Mouse (Mus musculus) C3H10T1/2 (cell line): ENCODE results near the gene Gpr6. TPM values are rescaled to one million over a fixed set of nuclear protein-coding genes. Genes with fewer than 3 reads are reported as not detected.

ENCODE experiments used
- polyA plus RNA-seq, 2 experiments: library from polyadenylated mRNA; unstranded; fragments of >200 nt; fragmentation: generic; extraction: Trizol; gene quantifications; one replicate each; pipeline ENCODE4 v1.2.1; 2012; ENCODE audit warnings: missing spikeins in 2 of 2

Gene Gpr6
- not detected for polyA plus RNA-seq

GRCm38 (mm10) chr10:41072116-41072515 lies at the start of gene Gpr6:
Gene Gpr6 (minus strand): TSS chr10:41072285.

Other genes starting within 250 kb of the Gpr6 start
- gene Cdc40, start 189.0 kb downstream of the Gpr6 start, polyA plus RNA-seq, result 10 to 100 TPM in 1 of 2 experiments, under 1 TPM in 1; 0.87 to 10.3 TPM
- gene Wasf1, start 188.8 kb downstream of the Gpr6 start, polyA plus RNA-seq, result 1 to 10 TPM; 2.8 to 6.6 TPM
- 10 to 100 TPM in 1 of 2 experiments, 1 to 10 TPM in 1; 4.3 to 23.1 TPM for gene Fig4, start 231.0 kb upstream of the Gpr6 start, polyA plus RNA-seq
- under 1 TPM; under 0.01 to 0.01 TPM for gene Ak9, start 231.7 kb upstream of the Gpr6 start, polyA plus RNA-seq